Mouse (Mus musculus): ENCODE data around the gene Fgr.

The Fgr gene

DNA sequence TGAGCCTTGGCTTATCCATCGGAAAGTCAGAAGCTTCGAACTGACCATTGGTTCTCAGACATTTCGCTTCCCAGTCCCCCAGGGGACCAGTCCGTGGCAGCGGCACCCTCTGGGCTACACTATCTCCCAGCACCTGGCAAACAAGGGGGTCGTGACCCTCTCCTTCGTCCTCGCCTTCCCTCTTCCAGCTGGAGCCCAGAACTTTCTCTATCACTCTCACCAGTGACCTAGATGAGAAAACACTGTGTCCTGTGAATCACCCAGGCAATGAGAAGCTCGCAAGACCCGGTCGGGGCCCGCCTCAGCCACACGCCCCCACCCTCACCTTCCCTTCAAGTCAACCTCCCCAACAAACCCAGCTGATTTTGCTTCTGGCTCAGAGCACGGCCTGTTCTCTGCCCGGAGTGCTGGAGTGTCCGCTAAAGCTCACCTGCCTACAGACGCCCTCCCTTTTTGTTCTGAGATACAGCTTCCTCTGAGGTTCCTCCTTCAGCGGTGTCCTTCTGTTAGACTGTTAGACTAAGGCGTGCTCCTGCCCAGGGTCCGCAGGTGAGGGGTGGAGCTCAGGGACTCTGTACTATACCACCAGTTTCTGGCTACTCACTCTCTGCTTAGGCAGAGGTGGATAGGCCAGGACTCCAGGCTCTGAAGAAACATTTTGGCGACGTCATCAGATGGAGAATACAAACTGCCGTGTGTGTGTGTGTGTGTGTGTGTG is 32.7 kb upstream of the Fgr start:
- no peak for TF ChIP-seq POU5F1 (IDR thresholded peaks at IDR 0.05; ENCODE audit: borderline replicate concordance, low read length)
- Histone ChIP-seq H3K4me3 (replicated peaks; ENCODE audit: low read length) (peak overlapping the region; percentile 32), H3K9me3 (ENCODE audit: low read length) (no peaks in the 10 kb centered on the region), H3K36me3 (ENCODE audit: insufficient read depth, low read length) (no peaks in the 10 kb centered on the region), H3K4me1 (replicated peaks; ENCODE audit: low read depth, low read length) (peaks cover 76% of the 10 kb centered on the region), H3K27me3 (ENCODE audit: insufficient read depth, low read length) (peaks cover 30% of the 10 kb centered on the region)

DNA sequence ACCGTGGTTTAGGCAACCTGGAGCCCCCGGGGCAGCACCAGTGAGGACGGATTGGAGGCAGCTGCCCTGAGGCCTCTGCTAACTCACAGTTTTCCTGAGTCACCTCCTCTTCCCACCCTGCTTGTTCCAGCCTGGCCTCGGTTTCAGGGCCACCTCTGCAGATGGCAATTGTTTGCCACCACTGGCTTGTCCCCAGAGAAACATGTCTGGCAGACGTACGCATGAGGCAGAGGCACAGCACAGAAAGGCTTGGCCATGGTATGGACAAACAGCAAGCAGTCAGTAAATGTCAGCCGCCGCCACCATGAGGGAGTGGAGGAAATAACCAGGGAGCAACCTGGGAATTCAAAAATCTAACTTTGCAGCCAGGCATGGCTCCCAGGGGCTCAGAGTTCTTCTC is 30.8 kb upstream of the Fgr start:
- TF ChIP-seq NANOG (IDR thresholded peaks at IDR 0.05; ENCODE audit: borderline replicate concordance, low read length) (no peak), CTCF (conservative IDR thresholded peaks at IDR 0.05; ENCODE audit: low read length) (no peak), POU5F1 (IDR thresholded peaks at IDR 0.05; ENCODE audit: borderline replicate concordance, low read length) (no peak)

DNA sequence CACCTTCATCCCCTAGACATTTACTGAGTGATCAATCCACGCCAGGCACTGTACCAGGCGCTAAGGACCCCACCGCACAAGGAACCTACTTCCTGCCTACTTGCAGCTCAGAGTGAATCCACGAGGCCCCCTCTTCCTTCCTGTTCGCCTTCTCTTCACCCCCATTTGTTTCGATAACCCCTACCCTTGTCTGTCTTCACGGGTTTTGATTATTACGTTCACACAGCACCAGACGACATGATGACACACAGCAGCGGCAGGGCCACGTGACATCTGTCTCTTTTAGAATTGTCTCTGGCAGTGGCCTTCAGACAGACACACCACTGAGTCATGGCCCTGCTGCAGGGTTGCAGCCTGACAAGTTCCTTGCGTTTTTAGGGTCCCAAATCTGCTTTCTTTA is 29.8 kb upstream of the Fgr start:
- TF ChIP-seq NANOG (IDR thresholded peaks at IDR 0.05; ENCODE audit: borderline replicate concordance, low read length): no peak
- no peak overlapping the region for H3K4me3 ChIP-seq (replicated peaks; ENCODE audit: low read length)
- H3K27me3 ChIP-seq (ENCODE audit: insufficient read depth, low read length): peaks cover 18% of the 10 kb centered on the region
- no peaks in the 10 kb centered on the region for H3K9me3 ChIP-seq (ENCODE audit: low read length)
- H3K4me1 ChIP-seq (replicated peaks; ENCODE audit: low read depth, low read length): peaks cover 64% of the 10 kb centered on the region
- H3K36me3 ChIP-seq (ENCODE audit: insufficient read depth, low read length): no peaks in the 10 kb centered on the region

More for the DNA sequence above, 30.8 kb upstream of the Fgr start:
- peaks cover 24% of the 10 kb centered on the region for H3K27me3 ChIP-seq (ENCODE audit: insufficient read depth, low read length)
- no peaks in the 10 kb centered on the region for H3K36me3 ChIP-seq (ENCODE audit: insufficient read depth, low read length)
- H3K9me3 ChIP-seq (ENCODE audit: low read length): no peaks in the 10 kb centered on the region
- no peak overlapping the region for H3K4me3 ChIP-seq (replicated peaks; ENCODE audit: low read length)
- H3K4me1 ChIP-seq (replicated peaks; ENCODE audit: low read depth, low read length): peaks cover 73% of the 10 kb centered on the region

DNA sequence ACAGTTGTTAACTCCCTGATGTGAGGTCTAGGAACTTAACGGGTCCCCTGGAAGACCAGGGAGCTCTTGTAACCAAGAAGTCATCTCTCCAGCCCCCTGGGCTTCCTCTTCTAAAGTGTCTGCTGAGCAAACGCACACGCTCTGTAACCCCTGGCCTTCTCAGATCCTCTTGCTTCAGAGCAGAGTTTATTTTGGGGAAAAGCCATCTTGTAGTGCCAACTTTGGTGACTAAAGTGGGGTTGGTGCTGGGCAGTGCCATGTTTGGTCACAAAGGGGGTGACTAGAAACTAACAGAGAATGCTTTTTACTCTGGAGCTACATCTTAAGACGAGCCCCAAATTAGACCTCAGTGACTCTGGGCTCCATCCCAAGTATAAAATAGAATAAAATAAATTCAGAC is 29.1 kb upstream of the Fgr start:
- peaks cover 60% of the 10 kb centered on the region for H3K4me1 ChIP-seq (replicated peaks; ENCODE audit: low read depth, low read length)
- TF ChIP-seq CTCF (conservative IDR thresholded peaks at IDR 0.05; ENCODE audit: low read length): no peak
- TF ChIP-seq NANOG (IDR thresholded peaks at IDR 0.05; ENCODE audit: borderline replicate concordance, low read length): no peak
- no peak for TF ChIP-seq POU5F1 (IDR thresholded peaks at IDR 0.05; ENCODE audit: borderline replicate concordance, low read length)
- peaks cover 16% of the 10 kb centered on the region for H3K27me3 ChIP-seq (ENCODE audit: insufficient read depth, low read length)
- H3K4me3 ChIP-seq (replicated peaks; ENCODE audit: low read length): 0 out of 2 replicates have a peak overlapping the region, but pooled peaks have one; percentile 60
- no peaks in the 10 kb centered on the region for H3K36me3 ChIP-seq (ENCODE audit: insufficient read depth, low read length)
- no peaks in the 10 kb centered on the region for H3K9me3 ChIP-seq (ENCODE audit: low read length)

DNA sequence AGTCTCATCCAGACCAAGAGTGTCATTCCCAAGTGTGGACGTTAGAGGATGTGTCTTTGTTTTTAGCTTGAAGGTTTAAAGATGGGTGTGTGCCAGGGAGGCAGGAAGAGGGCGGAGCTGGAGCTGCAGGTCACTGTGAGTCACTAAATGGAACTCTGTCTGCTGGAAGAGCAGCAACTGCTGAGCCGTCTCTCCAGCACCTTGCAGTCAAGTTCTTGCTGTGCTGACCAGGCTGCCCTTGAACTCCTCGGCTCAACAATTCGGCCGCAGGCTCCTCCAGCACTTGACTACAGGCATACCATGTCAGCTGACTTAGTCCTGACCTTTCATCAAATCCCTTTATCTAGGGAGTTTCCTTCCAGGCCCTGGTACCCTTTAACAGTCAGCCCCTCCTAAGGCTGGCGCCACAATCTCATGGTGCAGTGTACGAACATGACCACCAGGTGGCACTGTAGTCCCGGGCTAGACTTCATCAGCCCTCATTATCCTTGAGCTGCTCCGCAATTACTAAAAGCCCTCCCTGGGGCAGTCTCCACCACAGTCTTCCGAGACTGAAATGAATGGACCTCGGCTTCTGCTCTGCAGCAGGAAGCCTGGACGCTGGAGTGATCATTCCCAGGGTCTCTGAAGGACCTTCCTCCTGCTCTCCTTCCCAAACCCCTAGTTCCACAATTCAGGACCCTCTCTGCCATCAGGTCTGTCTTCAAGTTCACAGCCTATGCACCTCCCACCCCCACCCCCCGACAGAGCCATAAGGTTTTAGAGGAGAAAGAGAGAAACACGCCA is 28.4 kb upstream of the Fgr start:
- no peaks in the 10 kb centered on the region for H3K36me3 ChIP-seq (ENCODE audit: insufficient read depth, low read length)
- peak; percentile 95 for TF ChIP-seq CTCF (conservative IDR thresholded peaks at IDR 0.05; ENCODE audit: low read length)
- TF ChIP-seq POU5F1 (IDR thresholded peaks at IDR 0.05; ENCODE audit: borderline replicate concordance, low read length): no peak
- TF ChIP-seq NANOG (IDR thresholded peaks at IDR 0.05; ENCODE audit: borderline replicate concordance, low read length): no peak

DNA sequence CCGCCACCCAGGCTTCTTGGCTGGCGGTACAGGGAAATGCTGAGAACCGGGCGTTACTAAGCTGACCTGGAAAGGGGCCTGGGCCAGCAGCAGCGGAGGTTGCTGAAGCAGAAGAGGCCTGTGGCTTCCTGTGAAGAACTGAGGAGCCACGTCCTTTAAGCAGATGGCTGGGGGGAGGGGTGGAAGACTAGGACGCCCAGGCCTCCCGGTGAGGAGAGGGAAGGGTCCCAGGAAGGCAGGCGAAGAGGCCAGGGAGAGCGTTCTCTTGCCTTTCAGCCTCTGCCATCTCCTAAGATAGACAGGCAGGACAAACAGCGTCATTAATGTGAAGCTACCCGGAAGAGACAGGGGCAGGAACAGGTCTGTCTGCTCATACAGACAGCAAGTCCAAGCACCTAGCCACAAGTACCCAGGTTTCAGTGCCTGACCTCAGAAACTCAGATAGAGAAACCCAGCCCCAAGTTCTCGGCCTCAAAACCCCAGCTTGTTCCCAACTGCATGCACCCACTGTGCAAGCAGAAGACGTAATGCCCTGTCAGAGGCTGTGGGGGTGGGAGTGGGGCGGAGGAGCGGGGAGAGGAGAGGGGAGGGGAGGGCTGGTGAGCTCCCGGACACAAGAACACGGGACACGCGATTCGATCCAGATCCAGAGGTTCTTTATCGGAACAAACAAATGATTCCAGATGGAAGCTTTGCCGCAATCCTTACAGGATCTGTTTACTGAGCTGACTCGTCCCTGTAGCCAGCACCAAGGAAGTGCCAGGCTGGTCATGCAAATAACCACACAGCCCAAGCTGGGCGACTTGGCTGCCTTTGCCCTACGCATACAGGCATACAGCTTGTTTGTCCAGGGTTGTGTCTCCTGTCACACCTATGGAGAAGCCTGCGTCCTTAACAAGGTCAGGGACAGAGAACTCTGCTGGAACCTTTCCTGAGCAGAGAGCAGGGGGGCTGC is 27.6 kb upstream of the Fgr start:
- TF ChIP-seq NANOG (IDR thresholded peaks at IDR 0.05; ENCODE audit: borderline replicate concordance, low read length): no peak
- TF ChIP-seq CTCF (conservative IDR thresholded peaks at IDR 0.05; ENCODE audit: low read length): no peak
- TF ChIP-seq POU5F1 (IDR thresholded peaks at IDR 0.05; ENCODE audit: borderline replicate concordance, low read length): no peak
- Histone ChIP-seq H3K4me3 (replicated peaks; ENCODE audit: low read length) (peak overlapping the region; percentile 60), H3K27me3 (ENCODE audit: insufficient read depth, low read length) (peaks cover under 1% of the 10 kb centered on the region), H3K36me3 (ENCODE audit: insufficient read depth, low read length) (no peaks in the 10 kb centered on the region), H3K9me3 (ENCODE audit: low read length) (no peaks in the 10 kb centered on the region), H3K4me1 (replicated peaks; ENCODE audit: low read depth, low read length) (peaks cover 63% of the 10 kb centered on the region)

More for the DNA sequence above, 28.4 kb upstream of the Fgr start:
- peak overlapping the region; percentile 60 for H3K4me3 ChIP-seq (replicated peaks; ENCODE audit: low read length)
- peaks cover 63% of the 10 kb centered on the region for H3K4me1 ChIP-seq (replicated peaks; ENCODE audit: low read depth, low read length)
- no peaks in the 10 kb centered on the region for H3K9me3 ChIP-seq (ENCODE audit: low read length)
- peaks cover 9% of the 10 kb centered on the region for H3K27me3 ChIP-seq (ENCODE audit: insufficient read depth, low read length)

DNA sequence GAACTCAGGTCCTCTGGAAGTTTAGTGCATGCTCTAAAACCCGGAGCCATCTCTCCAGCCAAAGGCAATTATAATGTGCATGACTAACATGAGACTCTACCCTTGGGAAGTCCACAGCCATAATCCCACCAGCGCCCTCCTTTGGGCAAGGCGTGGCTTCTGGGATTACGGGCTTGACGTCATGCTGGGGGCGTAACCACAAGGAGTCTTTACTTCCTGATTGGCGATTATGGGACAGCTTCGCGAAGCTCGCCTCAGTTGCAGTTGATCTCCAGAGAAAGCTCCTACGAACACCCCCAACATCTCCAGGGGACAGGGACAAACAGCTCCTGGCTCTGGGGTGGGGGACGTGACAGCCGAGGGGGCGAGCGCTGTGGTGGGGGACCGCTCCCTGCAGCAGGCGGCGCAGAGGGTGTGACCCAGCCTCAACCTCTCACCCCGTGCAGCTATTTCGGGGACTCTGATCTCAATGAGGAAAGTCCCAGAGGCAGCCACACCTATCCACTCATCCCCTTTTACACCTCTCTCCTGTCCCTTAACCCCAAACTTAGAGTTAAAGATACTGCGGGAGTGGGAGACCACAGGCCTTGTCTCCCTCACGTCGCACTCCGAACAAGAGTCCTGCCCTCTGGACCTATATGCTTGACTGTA is 23.9 kb upstream of the Fgr start:
- Histone ChIP-seq H3K27me3 (ENCODE audit: insufficient read depth, low read length) (peaks cover 4% of the 10 kb centered on the region; the same call in 1 of the 2 replicates), H3K36me3 (ENCODE audit: insufficient read depth, low read length) (no peaks in the 10 kb centered on the region), H3K4me3 (replicated peaks; ENCODE audit: low read length) (peak overlapping the region; percentile 61), H3K4me1 (replicated peaks; ENCODE audit: low read depth, low read length) (peaks cover 62% of the 10 kb centered on the region), H3K9me3 (ENCODE audit: low read length) (no peaks in the 10 kb centered on the region)
- no peak for TF ChIP-seq POU5F1 (IDR thresholded peaks at IDR 0.05; ENCODE audit: borderline replicate concordance, low read length)
- TF ChIP-seq CTCF (conservative IDR thresholded peaks at IDR 0.05; ENCODE audit: low read length): no peak
- no peak for TF ChIP-seq NANOG (IDR thresholded peaks at IDR 0.05; ENCODE audit: borderline replicate concordance, low read length)

All from E14TG2a.4 (cell line).